Mouse (Mus musculus) left cerebral cortex, adult 11 months (tissue): ENCODE measurements around the gene H2afx.
"Not testable (repeated sequence)": the region's sequence is repeated elsewhere in the genome, so short reads cannot be mapped to it uniquely, and the experiment has no call there.

Source experiments
- DNase-seq: peaks from one replicate; pipeline ENCODE4 v3.0.0; 2022; ENCODE audit warnings: low spot score

H2afx gene

GRCm38 (mm10) chr9:44318826-44319095, 15.7 kb upstream of the H2afx start:
- no peak for DNase-seq

DNA sequence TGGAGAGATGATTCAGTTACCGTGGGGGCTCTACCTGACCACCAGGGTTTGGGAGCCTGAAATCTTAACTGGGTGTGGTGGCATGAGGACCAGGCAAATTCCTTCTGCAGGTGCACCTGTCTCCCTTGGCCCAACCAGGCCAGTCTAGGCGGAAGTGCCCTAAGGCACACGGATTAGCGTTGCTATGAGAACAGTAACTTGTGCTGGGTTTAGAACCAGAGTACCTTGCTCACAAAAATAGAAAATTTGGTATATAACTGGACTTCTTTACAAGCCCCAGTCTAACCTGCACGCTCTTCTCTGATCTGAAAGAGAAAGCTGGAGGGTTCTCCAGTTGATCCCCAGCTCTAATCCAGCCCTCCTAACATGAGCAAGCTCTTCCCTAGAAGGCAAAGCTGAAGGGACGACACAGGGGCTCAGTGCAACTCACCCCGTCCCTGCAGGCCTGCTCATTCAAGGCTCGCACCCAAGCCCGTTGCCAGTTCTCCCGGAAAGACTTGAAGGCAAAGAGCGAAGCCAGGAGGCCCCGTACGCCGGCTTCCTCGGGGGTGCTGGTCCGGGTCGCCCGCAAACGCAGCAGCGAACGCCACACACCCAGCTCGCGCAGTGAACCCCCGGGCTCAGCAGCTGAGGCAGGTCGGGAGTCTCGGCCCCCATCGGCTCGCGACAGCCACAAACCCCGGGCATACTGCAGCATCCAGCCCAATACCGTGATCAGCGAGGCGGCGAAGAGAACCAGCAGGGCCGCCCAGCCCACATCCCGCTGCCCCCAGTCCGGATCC, 15.2 kb upstream of the H2afx start:
- no peak for DNase-seq

GRCm38 (mm10) chr9:44319887-44320798, 14.4 kb upstream of the H2afx start, which contains the start of gene C2cd2l:
TSS of gene C2cd2l (minus strand) at chr9:44320285.
- peak; percentile 91 for DNase-seq

- peak; percentile 65 for DNase-seq
These were observed 13.7 kb upstream of the H2afx start for GRCm38 (mm10) chr9:44320799-44321133.

DNA sequence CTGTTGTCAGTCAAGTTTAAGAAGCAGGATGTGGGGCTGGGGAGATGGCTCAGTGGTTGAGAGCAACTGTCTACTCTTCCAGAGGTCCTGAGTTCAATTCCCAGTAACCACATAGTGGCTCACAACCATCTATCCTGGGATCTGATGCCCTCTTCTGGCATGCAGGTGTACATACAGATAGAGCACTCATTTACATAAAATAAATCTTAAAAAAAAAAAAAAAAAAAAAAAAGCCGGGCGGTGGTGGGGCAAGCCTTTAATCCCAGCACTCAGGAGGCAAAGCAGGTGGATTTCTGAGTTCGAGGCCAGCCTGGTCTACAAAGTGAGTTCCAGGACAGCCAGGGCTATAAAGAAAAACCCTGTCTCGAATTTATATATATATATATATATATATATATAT, 10.8 kb upstream of the H2afx start:
- not testable (repeated sequence) for DNase-seq

DNA sequence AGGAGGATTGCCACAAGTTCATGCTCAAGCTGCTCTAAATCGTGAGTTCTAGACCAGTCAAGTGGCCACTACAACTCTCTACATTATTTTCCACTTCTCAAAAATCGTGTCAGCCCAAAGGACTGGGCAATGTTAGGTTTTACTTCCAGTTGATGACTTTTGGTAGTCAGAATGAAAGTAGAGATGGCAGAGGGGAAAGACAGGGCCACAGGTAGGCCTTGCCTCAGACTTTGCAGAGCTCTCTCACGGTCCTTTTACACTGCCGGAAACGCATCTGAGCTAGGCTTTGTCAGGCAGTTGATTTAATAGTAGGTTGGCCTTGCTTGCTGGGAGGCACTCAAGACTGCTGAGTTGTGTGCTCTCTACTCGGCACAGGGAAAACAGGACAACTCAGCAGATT, 10.3 kb upstream of the H2afx start:
- no peak for DNase-seq

DNA sequence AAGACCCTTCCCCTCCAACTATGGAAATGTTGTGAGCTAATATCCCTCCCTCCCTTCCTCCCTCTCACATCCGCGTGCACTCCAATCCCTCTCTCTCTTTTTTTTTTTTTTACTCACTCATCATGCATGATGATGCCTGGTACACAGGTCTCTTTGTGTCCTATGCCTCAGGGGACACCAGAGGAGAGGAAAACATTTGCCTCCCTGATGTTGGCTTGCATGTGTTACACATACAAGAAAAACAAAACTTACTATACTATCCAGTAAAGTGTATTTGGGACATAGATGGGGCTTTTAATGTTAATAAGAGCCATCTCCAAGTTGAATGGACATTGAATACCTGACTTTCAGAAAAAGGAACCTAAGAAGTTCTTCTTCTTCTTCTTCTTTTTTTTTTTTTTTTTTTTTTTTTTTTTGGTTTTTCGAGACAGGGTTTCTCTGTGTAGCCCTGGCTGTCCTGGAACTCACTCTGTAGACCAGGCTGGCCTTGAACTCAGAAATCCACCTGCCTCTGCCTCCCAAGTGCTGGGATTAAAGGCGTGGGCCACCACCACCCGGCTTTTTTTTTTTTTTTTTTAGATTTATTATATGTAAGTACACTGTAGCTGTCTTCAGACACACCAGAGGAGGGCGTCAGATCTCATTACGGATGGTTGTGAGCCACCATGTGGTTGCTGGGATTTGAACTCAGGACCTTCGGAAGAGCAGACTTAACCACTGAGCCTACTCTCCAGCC, 9.3 kb upstream of the H2afx start:
- DNase-seq = not testable (repeated sequence)

- DNase-seq = peak; percentile 58
These were observed 8.6 kb upstream of the H2afx start, which contains the start of gene Dpagt1 for GRCm38 (mm10) chr9:44325768-44326370. TSS of gene Dpagt1 (plus strand) at chr9:44326019.

GRCm38 (mm10) chr9:44326371-44327063, 8.0 kb upstream of the H2afx start:
- peak; percentile 83 for DNase-seq

DNA sequence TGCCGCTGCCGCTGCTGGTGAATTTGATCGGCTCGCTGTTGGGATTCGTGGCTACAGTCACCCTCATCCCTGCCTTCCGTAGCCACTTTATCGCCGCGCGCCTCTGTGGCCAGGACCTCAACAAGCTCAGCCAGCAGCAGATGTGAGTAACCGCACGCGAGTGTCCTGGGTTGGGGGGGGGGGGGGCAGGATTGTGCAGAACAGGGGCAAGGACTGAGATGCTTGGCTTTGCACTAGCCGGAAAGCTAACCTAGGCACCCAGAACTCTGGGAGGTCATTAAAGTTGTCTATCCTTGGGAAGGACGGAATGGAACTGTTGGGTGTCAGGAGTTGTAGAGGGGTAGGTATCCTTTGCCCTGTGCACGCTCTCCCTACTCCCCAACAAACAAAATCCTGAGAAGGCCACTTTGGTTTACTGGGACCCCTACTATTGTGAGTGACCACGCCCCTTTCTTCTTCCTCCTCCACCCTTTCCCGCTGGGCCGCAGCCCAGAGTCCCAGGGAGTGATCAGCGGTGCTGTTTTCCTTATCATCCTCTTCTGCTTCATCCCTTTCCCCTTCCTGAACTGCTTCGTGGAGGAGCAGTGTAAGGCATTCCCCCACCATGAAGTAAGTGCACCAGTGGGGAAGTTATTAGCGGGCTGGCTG, 7.3 kb upstream of the H2afx start:
- no peak for DNase-seq

DNA sequence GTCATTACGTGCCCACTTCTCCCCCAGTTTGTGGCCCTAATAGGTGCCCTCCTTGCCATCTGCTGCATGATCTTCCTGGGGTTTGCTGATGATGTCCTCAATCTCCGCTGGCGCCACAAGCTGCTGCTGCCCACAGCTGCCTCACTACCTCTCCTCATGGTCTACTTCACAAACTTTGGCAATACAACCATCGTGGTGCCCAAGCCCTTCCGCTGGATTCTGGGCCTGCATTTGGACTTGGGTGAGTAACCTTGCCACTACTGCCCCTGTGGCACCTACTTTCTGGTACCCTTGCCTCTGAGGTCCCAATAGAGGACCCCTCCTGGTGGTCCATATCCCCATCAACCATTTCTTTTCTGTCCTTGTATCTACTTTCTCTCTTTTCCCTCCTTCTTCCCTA, 6.6 kb upstream of the H2afx start:
- DNase-seq = no peak

DNA sequence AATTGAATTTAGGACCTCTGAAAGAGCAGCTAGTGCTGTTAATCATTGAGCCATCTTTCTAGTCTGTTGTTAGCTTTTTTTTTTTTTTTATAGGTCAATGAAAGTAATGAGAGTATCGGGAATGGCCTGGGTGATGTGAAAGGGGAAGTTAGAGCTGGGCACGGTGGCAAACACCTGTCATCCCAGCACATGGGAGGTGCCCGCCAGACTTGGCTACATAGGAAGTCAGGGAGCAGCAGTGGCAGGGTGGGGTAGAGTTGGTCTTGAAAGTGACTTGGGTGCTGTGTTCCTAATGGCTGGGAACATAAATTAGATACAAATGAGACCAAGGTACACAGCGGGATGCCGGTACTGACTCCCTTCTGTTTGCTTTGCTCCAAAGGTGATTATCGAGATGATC, 3.8 kb upstream of the H2afx start:
- no peak for DNase-seq

DNA sequence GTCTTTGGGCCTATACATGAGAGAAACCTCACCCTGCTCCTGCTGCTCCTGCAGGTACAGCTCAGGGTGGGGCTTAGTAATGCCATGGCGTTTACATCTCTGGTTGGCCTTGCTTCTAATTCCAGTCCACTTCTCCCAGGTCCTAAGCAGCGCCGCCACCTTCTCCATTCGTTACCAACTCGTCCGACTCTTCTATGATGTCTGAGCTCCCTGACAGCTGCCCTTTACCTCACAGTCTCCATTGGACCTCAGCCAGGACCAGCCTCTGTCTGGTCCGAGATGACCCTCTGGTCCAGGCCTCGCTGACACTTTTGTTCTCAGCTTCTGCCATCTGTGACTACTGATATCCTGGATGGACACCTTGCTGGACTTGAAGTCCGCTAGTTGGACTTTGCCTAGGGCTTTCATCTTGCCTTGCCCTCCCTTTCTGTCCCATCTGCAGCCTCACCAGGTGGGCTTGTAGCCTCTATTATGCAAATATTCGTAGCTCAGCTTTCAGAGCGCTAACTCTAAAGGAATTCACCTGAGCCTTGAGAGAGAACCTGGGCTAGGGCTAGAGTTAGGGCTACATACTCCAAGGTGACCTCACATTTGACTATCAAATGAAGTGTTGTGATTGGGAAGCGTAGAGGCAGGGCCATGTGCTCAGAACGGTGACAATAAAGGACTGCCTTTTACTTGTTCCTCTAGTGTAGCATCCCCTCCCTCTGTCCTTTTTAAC, 1.4 kb upstream of the H2afx start:
- DNase-seq = no peak

- DNase-seq = no peak
These were observed 1.0 kb downstream of the H2afx start for GRCm38 (mm10) chr9:44335331-44336092.

GRCm38 (mm10) chr9:44336093-44336406, 1.6 kb downstream of the H2afx start:
- no peak for DNase-seq

DNA sequence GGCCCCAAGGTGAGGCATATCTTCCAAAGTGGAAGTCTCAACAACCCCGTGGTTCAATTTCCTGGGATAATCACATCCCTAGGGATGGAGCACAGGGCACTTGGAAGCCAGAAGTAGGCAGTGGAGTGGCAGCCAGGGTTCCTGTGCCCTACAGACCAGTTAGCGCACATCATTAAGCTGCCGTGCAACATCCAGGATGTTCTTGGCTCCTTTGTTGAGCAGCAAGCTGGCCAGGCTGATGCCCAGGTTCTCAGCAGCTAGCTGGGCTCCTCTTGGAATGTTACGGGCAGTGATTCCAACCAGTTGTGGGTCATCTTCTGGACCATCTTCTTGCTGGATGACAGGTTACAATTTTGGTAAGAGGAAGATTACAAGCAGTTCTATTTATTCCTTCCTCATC, 2.0 kb downstream of the H2afx start:
- DNase-seq = not testable (repeated sequence)

DNA sequence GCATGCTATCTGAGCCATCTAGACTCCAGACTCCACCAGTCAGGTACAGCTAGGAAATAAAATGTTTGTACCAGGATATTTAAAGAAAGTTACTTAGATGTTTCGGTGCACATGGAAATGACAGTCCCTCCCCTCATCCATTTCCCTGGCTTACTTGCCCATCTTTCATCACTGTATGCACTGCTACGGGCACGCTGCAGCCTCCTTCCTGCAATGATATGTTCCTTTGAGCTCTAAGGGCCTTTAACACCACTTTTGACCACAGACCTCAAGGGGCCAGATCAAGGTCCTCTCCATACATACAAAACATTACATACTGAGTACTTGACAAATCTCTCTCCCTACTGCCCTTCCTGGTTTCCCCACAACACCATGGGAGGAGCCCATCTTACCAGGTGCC, 2.5 kb downstream of the H2afx start:
- DNase-seq = no peak

DNA sequence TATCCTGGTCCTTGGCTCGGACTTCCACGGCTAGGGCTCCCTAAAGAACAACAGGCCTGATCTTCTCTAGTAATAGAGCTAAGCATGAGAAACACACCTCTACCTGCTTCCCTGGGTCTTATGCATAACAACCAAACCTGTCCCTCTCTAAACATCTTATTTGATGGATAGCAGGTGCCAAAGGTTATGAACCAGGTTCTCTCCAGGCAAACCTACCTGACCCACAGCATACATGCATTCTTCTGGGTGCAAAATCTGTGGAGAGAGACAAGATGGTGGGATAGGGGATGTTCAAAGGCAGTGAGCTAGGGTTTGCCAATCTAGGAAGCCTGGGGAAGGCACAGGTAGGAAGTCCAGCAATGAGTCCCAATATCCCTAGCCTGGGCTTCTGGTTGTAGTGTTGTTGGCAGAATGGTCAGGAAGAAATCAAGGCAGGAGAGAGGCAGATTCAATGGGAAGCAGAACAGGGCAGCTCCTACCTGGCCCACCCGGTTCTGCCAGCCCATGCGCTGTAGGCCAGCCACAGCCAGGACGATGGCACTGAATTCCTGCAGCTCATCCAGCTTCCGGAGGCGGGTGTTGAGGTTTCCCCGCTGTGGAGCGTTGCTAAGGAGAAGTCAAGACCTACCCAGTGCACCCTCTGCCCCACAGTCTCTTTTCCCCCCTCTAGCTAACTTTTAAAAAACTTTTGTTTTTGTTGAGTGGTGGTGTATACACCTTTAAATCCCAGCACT, 3.1 kb downstream of the H2afx start:
- no peak for DNase-seq

- DNase-seq = no peak
These were observed 4.1 kb downstream of the H2afx start for GRCm38 (mm10) chr9:44338574-44338973.
